Mouse (Mus musculus) kidney, postnatal 0 days (tissue): ENCODE results near the gene 4931406C07Rik. TPM values are rescaled to one million over a fixed set of nuclear protein-coding genes. Genes with fewer than 3 reads are reported as not detected.

Experiments used
- ATAC-seq: fragments of 200-750 bp; cut with Nextera tagmentation; replicated peaks from 2 replicates; pipeline ENCODE4 v1.8.0; 2017; ENCODE audit warnings: low read depth, moderate number of reproducible peaks, moderate TSS enrichment, moderate library complexity; ENCODE audit not compliant: low FRiP score
- DNase-seq: peaks from one replicate; pipeline ENCODE4 v3.0.0-alpha.2; 2016; ENCODE audit warnings: low spot score
- H3K27ac ChIP-seq: fragments of 300-500 bp; sonication (generic); 2 replicates; pipeline ENCODE4 v1.5.1; 2014; ENCODE audit warnings: mild to moderate bottlenecking
- H3K27me3 ChIP-seq: fragments of 300-500 bp; sonication (generic); 2 replicates; pipeline ENCODE4 v1.6.1; 2014; ENCODE audit warnings: low read length, mixed read lengths; ENCODE audit not compliant: insufficient read depth
- H3K36me3 ChIP-seq: fragments of 300-500 bp; sonication (generic); 2 replicates; pipeline ENCODE4 v1.6.1; 2014; ENCODE audit warnings: low read length, mixed read lengths; ENCODE audit not compliant: insufficient read depth
- H3K4me1 ChIP-seq: fragments of 300-500 bp; sonication (generic); replicated peaks from 2 replicates; pipeline ENCODE4 v1.6.1; 2014; ENCODE audit warnings: antibody characterized with exemption, low read length, mixed read lengths; ENCODE audit not compliant: insufficient read depth
- H3K4me2 ChIP-seq: fragments of 300-500 bp; sonication (generic); 2 replicates; pipeline ENCODE4 v1.6.1; 2014; ENCODE audit warnings: mild to moderate bottlenecking, low read length, moderate library complexity, mixed read lengths
- H3K4me3 ChIP-seq: fragments of 300-500 bp; sonication (generic); replicated peaks from 2 replicates; pipeline ENCODE4 v1.5.1; 2014; ENCODE audit warnings: low read depth, low read length
- H3K9ac ChIP-seq: fragments of 300-500 bp; sonication (generic); 2 replicates; pipeline ENCODE4 v1.6.1; 2014; ENCODE audit warnings: low read depth, low read length
- H3K9me3 ChIP-seq: fragments of 300-500 bp; sonication (generic); replicated peaks from 2 replicates; pipeline ENCODE4 v1.6.1; 2016; ENCODE audit warnings: low read length, inconsistent platforms, mixed read lengths
- CTCF ChIP-seq: IDR thresholded peaks from 2 replicates; pipeline ENCODE4 v1.5.1; 2016; ENCODE audit warnings: antibody characterized with exemption, low read depth, mild to moderate bottlenecking, moderate library complexity
- WGBS: fragments of 180-500 bp; shearing (Covaris S2); extraction: QIAGEN DNeasy Blood & Tissue Kit; methylation state at CpG from one replicate; pipeline ENCODE4 v1.1.7; 2014; 5-methylcytosine and 5-hydroxymethylcytosine counted together
- polyA plus RNA-seq: library from polyadenylated mRNA; unstranded; fragments of >200 nt; fragmentation: Nextera tagmentation; extraction: Ambion mirVana; gene quantifications from 2 replicates; pipeline ENCODE4 v1.2.1, GENCODE M21; 2015

The 4931406C07Rik gene
- polyA plus RNA-seq, 1 experiment from 2014 or later = 55.2 TPM

GRCm38 (mm10) chr9:15241596-15241939 lies 64.7 kb downstream of the 4931406C07Rik start:
- DNase-seq (peak; percentile 82), ATAC-seq (peak; percentile 53)
- Histone ChIP-seq H3K9ac (no peak overlapping the region), H3K4me2 (no peak overlapping the region), H3K27me3 (no peaks in the 10 kb centered on the region), H3K4me3 (no peak overlapping the region), H3K4me1 (0 out of 2 replicates have a peak, but pooled peaks cover 6% of the 10 kb centered on the region), H3K36me3 (no peaks in the 10 kb centered on the region), H3K27ac (no peak overlapping the region), H3K9me3 (no peaks in the 10 kb centered on the region)
- peak; percentile 79 for TF ChIP-seq CTCF
- WGBS = 33% methylated on average over 9 of the region's 9 CpGs

- WGBS = 68% methylated on average over 6 of the region's 6 CpGs
- H3K9me3 ChIP-seq = no peaks in the 10 kb centered on the region
- H3K4me2 ChIP-seq = 0 out of 2 replicates have a peak overlapping the region, but pooled peaks have one; percentile 6
- H3K27ac ChIP-seq = no peak overlapping the region
- H3K4me1 ChIP-seq = 0 out of 2 replicates have a peak, but pooled peaks cover 6% of the 10 kb centered on the region
- H3K4me3 ChIP-seq = no peak overlapping the region
- ATAC-seq (no peak), DNase-seq (no peak)
- TF ChIP-seq CTCF = no peak
- no peak overlapping the region for H3K9ac ChIP-seq
- no peaks in the 10 kb centered on the region for H3K27me3 ChIP-seq
- no peaks in the 10 kb centered on the region for H3K36me3 ChIP-seq
Observed at GRCm38 (mm10) chr9:15240863-15241595, 65.2 kb downstream of the 4931406C07Rik start.

GRCm38 (mm10) chr9:15240006-15240405 lies 66.2 kb downstream of the 4931406C07Rik start:
- H3K4me2 ChIP-seq = peak overlapping the region; percentile 77; the same call in 1 of the 2 replicates
- H3K36me3 ChIP-seq = no peaks in the 10 kb centered on the region
- no peak overlapping the region for H3K9ac ChIP-seq
- no peaks in the 10 kb centered on the region for H3K9me3 ChIP-seq
- DNase-seq (no peak), ATAC-seq (no peak)
- H3K27ac ChIP-seq = 0 out of 2 replicates have a peak overlapping the region, but pooled peaks have one; percentile 72
- 0 out of 2 replicates have a peak, but pooled peaks cover 6% of the 10 kb centered on the region for H3K4me1 ChIP-seq
- TF ChIP-seq CTCF = no peak
- WGBS = 87% methylated on average over 6 of the region's 6 CpGs
- H3K27me3 ChIP-seq = no peaks in the 10 kb centered on the region
- peak overlapping the region; percentile 44; the same call in 1 of the 2 replicates for H3K4me3 ChIP-seq

GRCm38 (mm10) chr9:15239042-15239925 lies 67.0 kb downstream of the 4931406C07Rik start, which contains the start of gene Vstm5:
Gene Vstm5, plus strand, starts transcription at chr9:15239045.
- peak within 1 kb of the TSS; percentile 62 for H3K9ac ChIP-seq
- DNase-seq = peak; percentile 59
- H3K4me2 ChIP-seq = peak within 1 kb of the TSS; percentile 77
- peak within 1 kb of the TSS; percentile 72 for H3K27ac ChIP-seq
- peak within 1 kb of the TSS; percentile 44 for H3K4me3 ChIP-seq
- TF ChIP-seq CTCF = peak; percentile 41; the same call in 1 of the 2 replicates
- no peaks in the 10 kb centered on the region for H3K36me3 ChIP-seq
- WGBS = 3% methylated on average over 35 of the region's 35 CpGs
- H3K4me1 ChIP-seq = 0 out of 2 replicates have a peak, but pooled peaks cover 6% of the 10 kb centered on the region
- H3K9me3 ChIP-seq = no peaks in the 10 kb centered on the region
- peak; percentile 79 for ATAC-seq
- H3K27me3 ChIP-seq = no peaks in the 10 kb centered on the region

DNA sequence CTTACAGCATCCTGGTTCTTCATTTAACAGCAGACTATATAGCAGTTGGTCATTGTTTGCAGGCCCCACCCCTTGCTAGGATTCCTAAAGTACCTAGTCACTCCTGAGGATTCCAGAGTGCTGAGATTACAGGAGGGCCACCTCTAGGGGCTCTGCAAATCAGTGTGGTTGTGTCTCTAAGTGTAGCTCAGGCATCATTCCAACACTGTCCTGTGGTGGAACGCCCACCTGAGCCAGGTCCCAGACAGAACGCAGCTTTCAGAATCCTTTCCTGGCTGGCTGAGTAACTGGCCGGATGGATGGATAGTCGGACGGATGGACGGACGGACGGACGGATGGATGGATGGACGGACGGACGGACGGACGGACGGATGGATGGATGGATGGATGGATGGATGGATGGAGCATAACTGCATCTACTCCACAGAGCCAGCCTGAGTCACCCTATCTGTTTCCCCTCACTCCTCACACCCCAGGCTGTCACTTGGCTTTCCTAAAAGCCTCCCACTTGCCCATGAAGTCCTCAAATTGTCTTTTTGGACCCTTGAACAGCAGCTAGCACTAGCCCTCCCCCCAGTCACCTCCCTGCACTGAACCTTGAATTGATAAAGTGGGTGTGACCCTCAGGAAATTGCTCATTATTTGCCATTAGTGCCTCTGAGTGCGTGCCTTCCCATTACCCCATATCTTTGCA lies 67.8 kb downstream of the 4931406C07Rik start:
- Histone ChIP-seq H3K4me2 (peak overlapping the region; percentile 77), H3K36me3 (no peaks in the 10 kb centered on the region), H3K9me3 (no peaks in the 10 kb centered on the region), H3K27ac (peak overlapping the region; percentile 72; the same call in 1 of the 2 replicates), H3K9ac (peak overlapping the region; percentile 62), H3K27me3 (no peaks in the 10 kb centered on the region), H3K4me1 (0 out of 2 replicates have a peak, but pooled peaks cover 6% of the 10 kb centered on the region), H3K4me3 (peak overlapping the region; percentile 44)
- peak; percentile 37 for DNase-seq
- ATAC-seq = no peak
- 73% methylated on average over 16 of the region's 16 CpGs for WGBS
- no peak for TF ChIP-seq CTCF
